Mouse (Mus musculus): ENCODE data around the gene Gm49510. TPM values are rescaled to one million over a fixed set of nuclear protein-coding genes. Genes with fewer than 3 reads are reported as not detected.
A peak's percentile ranks its signal among the peaks of the same experiment; 100 is the strongest.

The Gm49510 gene
- polyA plus RNA-seq, 1 experiment: not detected

- no peak overlapping the region for H3K4me3 ChIP-seq (ENCODE audit: low read depth, low read length)
- TF ChIP-seq CTCF (IDR thresholded peaks at IDR 0.05; ENCODE audit: extremely low read depth, insufficient read length, insufficient replicate concordance, low read depth, low read length) (no peak), POLR2A (IDR thresholded peaks at IDR 0.05; ENCODE audit: low read depth, low read length) (no peak; the same call in 1 of the 2 replicates)
- peak overlapping the region; percentile 85 for H3K27ac ChIP-seq (ENCODE audit: insufficient read depth, low read depth, low read length)
- peaks cover 39% of the 10 kb centered on the region for H3K4me1 ChIP-seq (ENCODE audit: control insufficient read depth, insufficient read depth, insufficient read length, low read length)
- H3K27me3 ChIP-seq (ENCODE audit: control insufficient read depth, insufficient read depth, low read length): no peaks in the 10 kb centered on the region
- H3K36me3 ChIP-seq (ENCODE audit: control insufficient read depth, insufficient read depth, low read length): no peaks in the 10 kb centered on the region
- WGBS: 27% methylated on average over 4 of the region's 4 CpGs
These were observed 40.2 kb upstream of the Gm49510 start for GRCm38 (mm10) chr15:78859311-78859710.

GRCm38 (mm10) chr15:78859714-78860113 is 39.8 kb upstream of the Gm49510 start:
- H3K4me1 ChIP-seq (ENCODE audit: control insufficient read depth, insufficient read depth, insufficient read length, low read length): peaks cover 40% of the 10 kb centered on the region
- H3K27ac ChIP-seq (ENCODE audit: insufficient read depth, low read depth, low read length): peak overlapping the region; percentile 85
- no peak for TF ChIP-seq POLR2A (IDR thresholded peaks at IDR 0.05; ENCODE audit: low read depth, low read length)
- TF ChIP-seq CTCF (IDR thresholded peaks at IDR 0.05; ENCODE audit: extremely low read depth, insufficient read length, insufficient replicate concordance, low read depth, low read length): no peak
- WGBS: 11% methylated on average over 6 of the region's 6 CpGs
- H3K4me3 ChIP-seq (ENCODE audit: low read depth, low read length): no peak overlapping the region
- no peaks in the 10 kb centered on the region for H3K27me3 ChIP-seq (ENCODE audit: control insufficient read depth, insufficient read depth, low read length)
- H3K36me3 ChIP-seq (ENCODE audit: control insufficient read depth, insufficient read depth, low read length): no peaks in the 10 kb centered on the region

DNA sequence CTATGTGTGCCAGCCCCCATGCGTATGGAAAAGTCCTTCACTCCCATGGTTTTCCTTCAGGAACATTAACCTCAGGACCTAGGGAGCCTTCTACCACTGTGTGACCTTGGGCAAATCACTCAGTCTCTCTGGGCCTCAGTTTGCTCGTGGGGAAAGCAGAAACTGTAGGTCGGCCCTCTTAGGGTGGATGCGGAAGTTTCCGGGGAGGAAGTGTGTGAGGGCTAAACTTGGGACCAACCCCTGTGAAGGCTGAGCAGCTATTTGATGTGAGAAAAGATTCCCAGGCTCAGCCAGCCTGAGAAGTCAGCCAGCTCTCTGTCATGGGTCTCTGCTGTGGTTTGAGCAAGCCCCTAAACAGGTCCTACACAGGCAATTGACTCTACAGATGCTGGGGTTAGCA is 37.2 kb upstream of the Gm49510 start:
- 82% methylated on average over 5 of the region's 5 CpGs for WGBS
- Histone ChIP-seq H3K27ac (ENCODE audit: insufficient read depth, low read depth, low read length) (no peak overlapping the region), H3K4me1 (ENCODE audit: control insufficient read depth, insufficient read depth, insufficient read length, low read length) (peaks cover 34% of the 10 kb centered on the region), H3K27me3 (ENCODE audit: control insufficient read depth, insufficient read depth, low read length) (no peaks in the 10 kb centered on the region), H3K36me3 (ENCODE audit: control insufficient read depth, insufficient read depth, low read length) (no peaks in the 10 kb centered on the region), H3K4me3 (ENCODE audit: low read depth, low read length) (no peak overlapping the region)
- no peak for TF ChIP-seq CTCF (IDR thresholded peaks at IDR 0.05; ENCODE audit: extremely low read depth, insufficient read length, insufficient replicate concordance, low read depth, low read length)
- no peak for TF ChIP-seq POLR2A (IDR thresholded peaks at IDR 0.05; ENCODE audit: low read depth, low read length)

DNA sequence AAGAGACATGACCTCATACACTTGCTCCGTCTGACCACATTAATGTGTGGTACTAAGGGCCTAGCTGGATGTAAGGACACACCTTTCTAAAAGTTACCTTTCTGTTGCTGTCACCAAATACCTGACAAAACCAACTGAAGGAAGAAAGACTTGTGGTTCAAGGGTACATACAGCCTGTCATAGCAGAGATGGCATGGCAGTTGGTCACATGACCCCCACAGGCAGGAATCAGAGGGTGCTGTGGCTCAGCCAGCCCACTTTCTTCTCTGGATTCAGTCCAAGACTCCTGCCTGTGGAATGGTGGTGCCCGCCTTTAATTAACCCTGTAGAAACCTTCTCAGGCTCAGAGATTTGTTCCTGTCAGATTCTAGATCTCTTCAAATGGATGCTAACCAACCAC is 36.3 kb upstream of the Gm49510 start:
- WGBS: 46% methylated on average over 2 of the region's 2 CpGs
- TF ChIP-seq CTCF (IDR thresholded peaks at IDR 0.05; ENCODE audit: extremely low read depth, insufficient read length, insufficient replicate concordance, low read depth, low read length): no peak
- no peak for TF ChIP-seq POLR2A (IDR thresholded peaks at IDR 0.05; ENCODE audit: low read depth, low read length)
- Histone ChIP-seq H3K27me3 (ENCODE audit: control insufficient read depth, insufficient read depth, low read length) (no peaks in the 10 kb centered on the region), H3K27ac (ENCODE audit: insufficient read depth, low read depth, low read length) (0 out of 2 replicates have a peak overlapping the region, but pooled peaks have one; percentile 38), H3K4me1 (ENCODE audit: control insufficient read depth, insufficient read depth, insufficient read length, low read length) (peaks cover 30% of the 10 kb centered on the region), H3K36me3 (ENCODE audit: control insufficient read depth, insufficient read depth, low read length) (no peaks in the 10 kb centered on the region), H3K4me3 (ENCODE audit: low read depth, low read length) (no peak overlapping the region)

DNA sequence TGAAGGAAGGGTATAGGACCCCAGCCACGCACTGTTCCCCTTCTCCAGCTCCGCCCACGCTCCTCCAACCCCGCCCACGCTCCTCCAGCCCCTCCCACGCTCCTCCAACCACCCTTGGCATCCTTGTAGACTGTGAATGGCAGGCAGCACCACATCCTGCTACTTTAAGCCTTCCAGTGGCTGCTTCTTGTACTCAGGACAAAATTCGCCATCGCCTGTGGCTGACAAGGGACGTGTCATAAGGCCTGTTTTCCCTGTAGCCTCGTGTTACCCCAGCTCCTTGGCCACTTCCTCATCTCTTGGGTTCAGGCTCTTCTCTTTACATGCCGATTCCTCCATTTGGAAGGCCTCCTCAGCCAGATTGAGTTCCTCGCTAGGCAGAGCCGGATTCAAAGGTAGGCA is 35.6 kb upstream of the Gm49510 start:
- no peak for TF ChIP-seq CTCF (IDR thresholded peaks at IDR 0.05; ENCODE audit: extremely low read depth, insufficient read length, insufficient replicate concordance, low read depth, low read length)
- TF ChIP-seq POLR2A (IDR thresholded peaks at IDR 0.05; ENCODE audit: low read depth, low read length): no peak
- no peaks in the 10 kb centered on the region for H3K27me3 ChIP-seq (ENCODE audit: control insufficient read depth, insufficient read depth, low read length)
- peak overlapping the region; percentile 38; the same call in 1 of the 2 replicates for H3K27ac ChIP-seq (ENCODE audit: insufficient read depth, low read depth, low read length)
- peaks cover 30% of the 10 kb centered on the region for H3K4me1 ChIP-seq (ENCODE audit: control insufficient read depth, insufficient read depth, insufficient read length, low read length)
- H3K4me3 ChIP-seq (ENCODE audit: low read depth, low read length): peak overlapping the region; percentile 34
- H3K36me3 ChIP-seq (ENCODE audit: control insufficient read depth, insufficient read depth, low read length): no peaks in the 10 kb centered on the region
- WGBS: 37% methylated on average over 13 of the region's 13 CpGs

DNA sequence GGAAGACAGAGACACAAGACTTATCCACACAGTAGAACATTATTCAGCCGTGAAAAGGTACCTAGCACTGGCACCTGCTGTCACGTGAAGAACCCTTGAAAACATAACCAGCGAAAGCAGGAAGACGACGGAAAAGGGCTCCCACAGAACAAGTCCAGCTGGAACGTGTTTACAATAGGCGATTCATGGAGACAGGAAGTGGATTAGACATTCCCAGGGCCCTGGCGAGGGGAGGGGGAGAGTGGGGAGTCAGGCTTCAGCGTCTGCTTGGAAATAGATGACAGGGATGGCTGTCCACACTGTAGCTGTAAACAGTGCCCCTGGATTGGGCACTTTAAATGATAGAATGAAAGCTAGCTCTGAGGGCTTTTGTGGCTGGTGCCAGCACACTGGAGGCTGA is 31.1 kb upstream of the Gm49510 start:
- no peak overlapping the region for H3K4me3 ChIP-seq (ENCODE audit: low read depth, low read length)
- H3K36me3 ChIP-seq (ENCODE audit: control insufficient read depth, insufficient read depth, low read length): no peaks in the 10 kb centered on the region
- no peak for TF ChIP-seq POLR2A (IDR thresholded peaks at IDR 0.05; ENCODE audit: low read depth, low read length)
- TF ChIP-seq CTCF (IDR thresholded peaks at IDR 0.05; ENCODE audit: extremely low read depth, insufficient read length, insufficient replicate concordance, low read depth, low read length): no peak
- WGBS: 9% methylated on average over 9 of the region's 9 CpGs
- H3K27ac ChIP-seq (ENCODE audit: insufficient read depth, low read depth, low read length): peak overlapping the region; percentile 77
- H3K4me1 ChIP-seq (ENCODE audit: control insufficient read depth, insufficient read depth, insufficient read length, low read length): peaks cover 23% of the 10 kb centered on the region
- H3K27me3 ChIP-seq (ENCODE audit: control insufficient read depth, insufficient read depth, low read length): no peaks in the 10 kb centered on the region

GRCm38 (mm10) chr15:78868826-78869233 is 30.6 kb upstream of the Gm49510 start:
- 25% methylated on average over 7 of the region's 7 CpGs for WGBS
- Histone ChIP-seq H3K27ac (ENCODE audit: insufficient read depth, low read depth, low read length) (peak overlapping the region; percentile 77), H3K4me3 (ENCODE audit: low read depth, low read length) (no peak overlapping the region), H3K36me3 (ENCODE audit: control insufficient read depth, insufficient read depth, low read length) (no peaks in the 10 kb centered on the region), H3K27me3 (ENCODE audit: control insufficient read depth, insufficient read depth, low read length) (no peaks in the 10 kb centered on the region), H3K4me1 (ENCODE audit: control insufficient read depth, insufficient read depth, insufficient read length, low read length) (peaks cover 19% of the 10 kb centered on the region)
- no peak for TF ChIP-seq POLR2A (IDR thresholded peaks at IDR 0.05; ENCODE audit: low read depth, low read length)
- no peak for TF ChIP-seq CTCF (IDR thresholded peaks at IDR 0.05; ENCODE audit: extremely low read depth, insufficient read length, insufficient replicate concordance, low read depth, low read length)

Measured in small intestine, adult 2 months (tissue).